Mouse (Mus musculus) gastrocnemius, postnatal 25 days (tissue): ENCODE measurements around the gene Smpd1. TPM values are rescaled to one million over a fixed set of nuclear protein-coding genes. Genes with fewer than 3 reads are reported as not detected.

ENCODE experiments used
- total RNA-seq, 2 experiments: library from RNA; stranded (reverse); gene quantifications; 1 replicate in 1 of 2; 2 replicates in 1 of 2; pipeline ENCODE4 v1.2.3; 2021

The Smpd1 gene
- total RNA-seq, 2 experiments from 2014 or later = 48.6 to 51.5 TPM

Other genes starting within 250 kb of the Smpd1 start
- gene Olfr689, start 243.2 kb upstream of the Smpd1 start, total RNA-seq = not detected
- not detected for gene Olfr690, start 220.3 kb upstream of the Smpd1 start, total RNA-seq
- gene Olfr691, start 212.1 kb upstream of the Smpd1 start, total RNA-seq = not detected
- gene Olfr692, start 186.1 kb upstream of the Smpd1 start, total RNA-seq = not detected
- gene Gm5901, start 179.3 kb upstream of the Smpd1 start, total RNA-seq = not detected
- 10 to 100 TPM; 12.5 to 12.9 TPM for gene Fam160a2, start 154.3 kb upstream of the Smpd1 start, total RNA-seq
- not detected for gene Cnga4, start 149.8 kb upstream of the Smpd1 start, total RNA-seq
- gene Cckbr, start 128.6 kb upstream of the Smpd1 start, total RNA-seq = not detected
- 10 to 100 TPM; 14.3 to 19.6 TPM for gene Cavin3, start 72.1 kb upstream of the Smpd1 start, total RNA-seq
- 1 to 10 TPM; 6.5 to 9.1 TPM for gene Apbb1, start 27.3 kb downstream of the Smpd1 start, total RNA-seq
- gene Hpx, start 45.8 kb downstream of the Smpd1 start, total RNA-seq = not detected
- 10 to 100 TPM; 14.7 to 17.0 TPM for gene Trim3, start 79.2 kb downstream of the Smpd1 start, total RNA-seq
- 10 to 100 TPM; 58.3 to 59.5 TPM for gene Timm10b, start 85.7 kb downstream of the Smpd1 start, total RNA-seq
- 10 to 100 TPM in 1 of 2 experiments, 1 to 10 TPM in 1; 9.9 to 11.0 TPM for gene Arfip2, start 86.1 kb downstream of the Smpd1 start, total RNA-seq
- 1 to 10 TPM; 1.8 to 3.1 TPM for gene Gm45799, start 86.2 kb downstream of the Smpd1 start, total RNA-seq
- under 1 TPM; 0.69 to 0.99 TPM for gene Dnhd1, start 96.5 kb downstream of the Smpd1 start, total RNA-seq
- gene Ilk, start 182.2 kb downstream of the Smpd1 start, total RNA-seq = 10 to 100 TPM; 49.9 to 59.5 TPM
- 1 to 10 TPM; 8.9 to 9.0 TPM for gene Rrp8, start 183.0 kb downstream of the Smpd1 start, total RNA-seq
- gene Taf10, start 190.0 kb downstream of the Smpd1 start, total RNA-seq = 10 to 100 TPM; 79.5 to 84.6 TPM
- 10 to 100 TPM; 37.5 to 38.7 TPM for gene Tpp1, start 197.9 kb downstream of the Smpd1 start, total RNA-seq
- gene Dchs1, start 233.3 kb downstream of the Smpd1 start, total RNA-seq = 1 to 10 TPM; 4.3 to 5.3 TPM